Mouse (Mus musculus) lung, embryonic 16.5 days (tissue): ENCODE measurements around the gene Ttll11. TPM values are rescaled to one million over a fixed set of nuclear protein-coding genes. Genes with fewer than 3 reads are reported as not detected.

ENCODE experiments used
- ATAC-seq: fragments of 200-750 bp; cut with Nextera tagmentation; 2 replicates; pipeline ENCODE4 v1.8.0; 2017; ENCODE audit warnings: low read depth, mild to moderate bottlenecking, moderate library complexity
- H3K27ac ChIP-seq: fragments of 300-500 bp; sonication (generic); 2 replicates; pipeline ENCODE4 v1.5.1; 2014; ENCODE audit warnings: mild to moderate bottlenecking, control low read depth, low read length
- H3K27me3 ChIP-seq: fragments of 300-500 bp; sonication (generic); 2 replicates; pipeline ENCODE4 v1.6.1; 2014; ENCODE audit warnings: low read depth, low read length, mixed read lengths; ENCODE audit not compliant: control insufficient read depth, insufficient read depth
- H3K36me3 ChIP-seq: fragments of 300-500 bp; sonication (generic); 2 replicates; pipeline ENCODE4 v1.6.1; 2014; ENCODE audit warnings: low read length; ENCODE audit not compliant: control insufficient read depth, insufficient read depth
- H3K4me1 ChIP-seq: fragments of 300-500 bp; sonication (generic); replicated peaks from 2 replicates; pipeline ENCODE4 v1.6.1; 2014; ENCODE audit warnings: low read length, mixed read lengths; ENCODE audit not compliant: control insufficient read depth, insufficient read depth
- H3K4me2 ChIP-seq: fragments of 300-500 bp; sonication (generic); 2 replicates; pipeline ENCODE4 v1.6.1; 2014; ENCODE audit warnings: low read depth, low read length, control low read depth
- H3K4me3 ChIP-seq: fragments of 300-500 bp; sonication (generic); 2 replicates; pipeline ENCODE4 v1.5.1; 2014; ENCODE audit warnings: mild to moderate bottlenecking, low read length, control low read depth
- H3K9ac ChIP-seq: fragments of 300-500 bp; sonication (generic); 2 replicates; pipeline ENCODE4 v1.6.1; 2014; ENCODE audit warnings: low read length, control low read depth
- H3K9me3 ChIP-seq: fragments of 300-500 bp; sonication (generic); 2 replicates; pipeline ENCODE4 v1.6.1; 2016; ENCODE audit warnings: low read length; ENCODE audit not compliant: control insufficient read depth
- WGBS: fragments of 180-500 bp; shearing (Covaris S2); extraction: QIAGEN DNeasy Blood & Tissue Kit; methylation state at CpG from one replicate; pipeline ENCODE4 v1.1.7; 2014; 5-methylcytosine and 5-hydroxymethylcytosine counted together
- polyA plus RNA-seq: library from polyadenylated mRNA; unstranded; fragments of >200 nt; fragmentation: Nextera tagmentation; extraction: Ambion mirVana; gene quantifications from 2 replicates; pipeline ENCODE4 v1.2.1, GENCODE M21; 2015

Ttll11 gene
- polyA plus RNA-seq, 1 experiment from 2014 or later: 0.55 TPM

- WGBS: 71% methylated on average over 10 of the region's 10 CpGs
- H3K27me3 ChIP-seq: no peaks in the 10 kb centered on the region
- no peak overlapping the region for H3K4me2 ChIP-seq
- peaks cover 8% of the 10 kb centered on the region for H3K4me1 ChIP-seq
- H3K36me3 ChIP-seq: no peaks in the 10 kb centered on the region
- no peak overlapping the region for H3K27ac ChIP-seq
- no peak overlapping the region for H3K4me3 ChIP-seq
- H3K9ac ChIP-seq: no peak overlapping the region
- no peak for ATAC-seq
- 0 out of 2 replicates have a peak, but pooled peaks cover 4% of the 10 kb centered on the region for H3K9me3 ChIP-seq
These were observed 147.7 kb downstream of the Ttll11 start for GRCm38 (mm10) chr2:35831904-35832581.

DNA sequence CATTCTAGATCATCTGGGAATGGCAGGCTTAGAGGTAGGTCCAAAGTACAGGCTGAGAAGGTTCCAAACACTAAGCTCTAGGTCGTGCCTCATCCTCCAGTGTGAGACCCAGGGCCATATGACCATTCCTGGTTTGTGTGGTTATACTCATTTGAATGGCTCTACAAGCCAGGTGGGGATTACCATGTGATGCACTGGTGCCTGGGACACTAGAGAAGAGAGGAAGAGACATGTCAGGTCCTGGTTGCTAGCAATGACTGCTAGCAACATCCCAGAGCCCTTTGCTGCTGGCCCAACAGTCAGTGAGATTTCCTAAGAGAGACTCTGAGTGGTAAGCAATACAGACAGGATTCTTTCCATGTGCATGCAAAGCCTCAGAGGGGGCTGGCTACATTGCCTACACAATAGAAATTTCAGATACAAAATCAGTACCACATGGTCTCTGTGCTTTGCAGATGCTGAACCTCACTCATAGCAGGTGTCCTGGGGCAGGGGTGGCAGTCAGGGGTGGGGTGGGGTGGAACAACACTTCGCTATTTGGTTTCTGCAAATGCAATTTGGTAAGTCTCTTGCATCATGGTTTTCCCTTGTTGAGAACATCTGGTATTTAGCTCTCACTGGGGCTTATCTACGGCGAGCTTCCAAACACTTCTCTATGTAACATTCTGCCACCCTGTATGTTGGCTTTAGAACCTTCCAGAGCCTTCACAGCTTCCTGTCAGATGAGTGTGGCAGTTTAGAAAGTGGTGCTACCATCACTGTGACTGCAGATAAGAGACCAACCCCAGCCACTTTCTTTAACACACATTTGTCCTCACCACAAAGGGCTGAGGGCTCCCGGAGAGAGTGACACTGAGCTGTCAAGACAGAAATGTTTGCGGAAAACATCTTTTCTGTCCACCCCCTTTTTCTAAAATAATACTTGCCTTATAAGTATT, 148.5 kb downstream of the Ttll11 start:
- no peak overlapping the region for H3K4me2 ChIP-seq
- no peak for ATAC-seq
- WGBS: 53% methylated on average over 6 of the region's 6 CpGs
- H3K27ac ChIP-seq: no peak overlapping the region
- no peak overlapping the region for H3K4me3 ChIP-seq
- H3K27me3 ChIP-seq: no peaks in the 10 kb centered on the region
- no peak overlapping the region for H3K9ac ChIP-seq
- peaks cover 8% of the 10 kb centered on the region for H3K4me1 ChIP-seq
- no peaks in the 10 kb centered on the region for H3K9me3 ChIP-seq
- H3K36me3 ChIP-seq: no peaks in the 10 kb centered on the region

GRCm38 (mm10) chr2:35829136-35829535, 150.6 kb downstream of the Ttll11 start:
- no peak for ATAC-seq

DNA sequence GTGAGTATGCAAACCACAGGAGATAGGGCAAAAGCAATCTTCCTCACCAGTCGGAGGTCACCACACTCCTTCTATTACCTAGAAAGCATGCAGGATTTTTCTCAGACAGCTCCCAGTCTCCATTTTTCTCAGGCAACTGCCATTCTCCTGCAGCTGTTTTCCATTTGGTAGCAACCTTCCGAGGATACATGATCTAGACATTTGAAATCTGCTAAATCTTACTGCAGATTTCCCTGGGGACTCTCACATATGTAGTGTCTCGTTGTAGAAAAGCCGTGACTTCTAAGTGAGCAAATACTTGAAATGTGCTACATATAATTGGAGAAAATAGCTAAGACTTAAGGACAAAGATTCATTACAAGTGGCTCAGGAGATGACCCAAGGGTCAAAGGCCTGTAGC, 151.8 kb downstream of the Ttll11 start:
- Histone ChIP-seq H3K4me1 (peaks cover 7% of the 10 kb centered on the region), H3K27me3 (no peaks in the 10 kb centered on the region), H3K36me3 (no peaks in the 10 kb centered on the region), H3K4me3 (no peak overlapping the region), H3K9me3 (no peaks in the 10 kb centered on the region), H3K9ac (no peak overlapping the region), H3K27ac (no peak overlapping the region), H3K4me2 (no peak overlapping the region)
- no peak for ATAC-seq
- WGBS: 57% methylated on average over 4 of the region's 4 CpGs

More at GRCm38 (mm10) chr2:35829136-35829535, 150.6 kb downstream of the Ttll11 start:
- no peak overlapping the region for H3K4me2 ChIP-seq
- no peaks in the 10 kb centered on the region for H3K9me3 ChIP-seq
- peaks cover 8% of the 10 kb centered on the region for H3K4me1 ChIP-seq
- H3K4me3 ChIP-seq: no peak overlapping the region
- no peak overlapping the region for H3K27ac ChIP-seq
- no peaks in the 10 kb centered on the region for H3K27me3 ChIP-seq
- 86% methylated on average over 4 of the region's 4 CpGs for WGBS
- no peak overlapping the region for H3K9ac ChIP-seq
- no peaks in the 10 kb centered on the region for H3K36me3 ChIP-seq

DNA sequence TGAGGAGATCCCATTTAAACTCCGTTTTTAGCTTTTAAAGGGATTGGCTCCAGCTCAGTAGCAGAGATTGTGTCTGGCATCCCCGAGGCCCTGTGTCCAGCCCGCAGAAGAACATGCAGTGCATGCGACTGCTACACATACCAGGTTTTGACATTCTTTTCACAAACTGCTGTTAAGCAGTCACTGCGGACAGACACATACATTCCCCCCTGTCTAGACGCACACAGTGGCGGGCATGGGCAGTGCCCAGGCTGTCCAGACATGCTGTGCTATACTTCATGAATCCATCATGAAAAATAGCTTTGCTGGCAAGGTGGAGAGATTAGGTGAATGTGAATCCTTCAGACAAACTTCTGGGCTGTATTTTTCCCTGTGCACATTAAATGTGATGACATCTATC, 154.6 kb downstream of the Ttll11 start:
- no peak for ATAC-seq
- Histone ChIP-seq H3K27ac (no peak overlapping the region), H3K36me3 (no peaks in the 10 kb centered on the region), H3K9ac (no peak overlapping the region), H3K4me2 (no peak overlapping the region), H3K4me1 (no peaks in the 10 kb centered on the region), H3K9me3 (no peaks in the 10 kb centered on the region), H3K4me3 (no peak overlapping the region), H3K27me3 (no peaks in the 10 kb centered on the region)
- WGBS: 63% methylated on average over 7 of the region's 7 CpGs

- Histone ChIP-seq H3K9me3 (no peaks in the 10 kb centered on the region), H3K4me1 (no peaks in the 10 kb centered on the region), H3K4me2 (no peak overlapping the region), H3K36me3 (no peaks in the 10 kb centered on the region), H3K27ac (no peak overlapping the region), H3K27me3 (no peaks in the 10 kb centered on the region), H3K9ac (no peak overlapping the region), H3K4me3 (no peak overlapping the region)
- no peak for ATAC-seq
- WGBS: 71% methylated on average over 6 of the region's 6 CpGs
These were observed 156.1 kb downstream of the Ttll11 start for GRCm38 (mm10) chr2:35823589-35823988.

- Histone ChIP-seq H3K9ac (no peak overlapping the region), H3K27me3 (no peaks in the 10 kb centered on the region), H3K27ac (no peak overlapping the region), H3K36me3 (no peaks in the 10 kb centered on the region), H3K4me3 (no peak overlapping the region), H3K4me2 (no peak overlapping the region), H3K4me1 (no peaks in the 10 kb centered on the region), H3K9me3 (no peaks in the 10 kb centered on the region)
- 37% methylated on average over 2 of the region's 2 CpGs for WGBS
- ATAC-seq: no peak
These were observed 160.8 kb downstream of the Ttll11 start for GRCm38 (mm10) chr2:35818883-35819282.

- Histone ChIP-seq H3K4me3 (no peak overlapping the region), H3K4me1 (no peaks in the 10 kb centered on the region), H3K36me3 (no peaks in the 10 kb centered on the region), H3K4me2 (no peak overlapping the region), H3K27me3 (no peaks in the 10 kb centered on the region), H3K9ac (no peak overlapping the region), H3K27ac (no peak overlapping the region), H3K9me3 (no peaks in the 10 kb centered on the region)
- WGBS: 56% methylated on average over 5 of the region's 5 CpGs
- no peak for ATAC-seq
These were observed 163.6 kb downstream of the Ttll11 start for GRCm38 (mm10) chr2:35816056-35816661.

- H3K4me3 ChIP-seq: no peak overlapping the region
- H3K4me2 ChIP-seq: no peak overlapping the region
- no peaks in the 10 kb centered on the region for H3K9me3 ChIP-seq
- no peaks in the 10 kb centered on the region for H3K27me3 ChIP-seq
- no peak for ATAC-seq
- 49% methylated on average over 2 of the region's 2 CpGs for WGBS
- no peak overlapping the region for H3K27ac ChIP-seq
- no peaks in the 10 kb centered on the region for H3K4me1 ChIP-seq
- no peak overlapping the region for H3K9ac ChIP-seq
- H3K36me3 ChIP-seq: no peaks in the 10 kb centered on the region
These were observed 167.2 kb downstream of the Ttll11 start for GRCm38 (mm10) chr2:35812561-35812933.
